Mouse (Mus musculus) heart, postnatal 10 days (tissue): ENCODE data around the gene Lsamp. TPM values are rescaled to one million over a fixed set of nuclear protein-coding genes. Genes with fewer than 3 reads are reported as not detected.

Experiments
- DNase-seq, 2 experiments: peaks; one replicate each; pipeline ENCODE4 v3.0.0; 2021
- intact Hi-C: fragments of 180-260 bp; cut with DNase I; formaldehyde crosslinking; loops from one replicate; pipeline ENCODE4 v1.15.1; 2025
- total RNA-seq, 2 experiments: library from RNA; stranded (reverse); gene quantifications; 2 replicates each; pipeline ENCODE4 v1.2.3; 2021

Gene Lsamp
- total RNA-seq, 2 experiments from 2014 or later: 1.3 to 1.6 TPM

GRCm38 (mm10) chr16:40891338-40891737 is 907.2 kb downstream of the Lsamp start:
- intact Hi-C loops: no loop called here

GRCm38 (mm10) chr16:40897768-40898327 is 913.7 kb downstream of the Lsamp start:
- DNase-seq: no peak
- intact Hi-C loops: no loop called here

More at GRCm38 (mm10) chr16:40891338-40891737, 907.2 kb downstream of the Lsamp start:
- no peak for DNase-seq

- intact Hi-C loops: no loop called here
- DNase-seq: no peak
These were observed 923.7 kb downstream of the Lsamp start for GRCm38 (mm10) chr16:40907892-40908291.

- DNase-seq: no peak
- intact Hi-C loops: no loop called here
These were observed 930.0 kb downstream of the Lsamp start for GRCm38 (mm10) chr16:40914141-40914540.

- intact Hi-C loops: no loop called here
- no peak for DNase-seq
These were observed 946.4 kb downstream of the Lsamp start for GRCm38 (mm10) chr16:40930596-40930995.

GRCm38 (mm10) chr16:40942266-40942665 is 958.1 kb downstream of the Lsamp start:
- DNase-seq: no peak
- intact Hi-C loops: no loop called here

GRCm38 (mm10) chr16:40945834-40946233 is 961.7 kb downstream of the Lsamp start:
- intact Hi-C loops: no loop called here
- DNase-seq: no peak

GRCm38 (mm10) chr16:40948013-40948412 is 963.9 kb downstream of the Lsamp start:
- intact Hi-C loops: no loop called here
- no peak for DNase-seq

GRCm38 (mm10) chr16:40959211-40959610 is 975.0 kb downstream of the Lsamp start:
- DNase-seq: no peak
- intact Hi-C loops: no loop called here

GRCm38 (mm10) chr16:40960586-40960985 is 976.4 kb downstream of the Lsamp start:
- no peak for DNase-seq
- intact Hi-C loops: loop anchor here (10.0 kb wide), 1 partner anchor 1856 kb away; no protein-coding TSS in a partner anchor

- peak; percentile 63 to 75 for DNase-seq
- intact Hi-C loops: loop anchor here (1.0 to 10.0 kb wide), 5 partner anchors 229 to 1863 kb away; no protein-coding TSS in a partner anchor
These were observed 984.1 kb downstream of the Lsamp start for GRCm38 (mm10) chr16:40968088-40968860.

- DNase-seq: no peak
- intact Hi-C loops: no loop called here
These were observed 987.2 kb downstream of the Lsamp start for GRCm38 (mm10) chr16:40971382-40971781.

GRCm38 (mm10) chr16:40974084-40974483 is 989.9 kb downstream of the Lsamp start:
- intact Hi-C loops: no loop called here
- DNase-seq: no peak

- intact Hi-C loops: no loop called here
- DNase-seq: no peak
These were observed 998.9 kb downstream of the Lsamp start for GRCm38 (mm10) chr16:40983026-40983425.

GRCm38 (mm10) chr16:41007569-41007968 is 1023.4 kb downstream of the Lsamp start:
- intact Hi-C loops: no loop called here

GRCm38 (mm10) chr16:41034746-41035145 is 1050.6 kb downstream of the Lsamp start:
- DNase-seq: no peak
- intact Hi-C loops: no loop called here

More at GRCm38 (mm10) chr16:41007569-41007968, 1023.4 kb downstream of the Lsamp start:
- DNase-seq: no peak

GRCm38 (mm10) chr16:41041686-41042085 is 1057.5 kb downstream of the Lsamp start:
- intact Hi-C loops: no loop called here
- DNase-seq: no peak

- no peak for DNase-seq
- intact Hi-C loops: no loop called here
These were observed 1079.2 kb downstream of the Lsamp start for GRCm38 (mm10) chr16:41063270-41063857.

GRCm38 (mm10) chr16:41073470-41073869 is 1089.3 kb downstream of the Lsamp start:
- DNase-seq: no peak
- intact Hi-C loops: no loop called here

GRCm38 (mm10) chr16:41088648-41089047 is 1104.5 kb downstream of the Lsamp start:
- DNase-seq: no peak
- intact Hi-C loops: no loop called here

- intact Hi-C loops: no loop called here
- DNase-seq: no peak
These were observed 1105.9 kb downstream of the Lsamp start for GRCm38 (mm10) chr16:41090092-41090491.

- intact Hi-C loops: no loop called here
- DNase-seq: no peak
These were observed 1107.1 kb downstream of the Lsamp start for GRCm38 (mm10) chr16:41091259-41091658.
